Mouse (Mus musculus) bone marrow, adult 2 months (tissue): ENCODE results near the gene Speer4e.
"Not testable (repeated sequence)": the region's sequence is repeated elsewhere in the genome, so short reads cannot be mapped to it uniquely, and the experiment has no call there.

ENCODE experiments used
- CTCF ChIP-seq: fragments of 200-500 bp; IDR thresholded peaks from 2 replicates; pipeline ENCODE4 v1.5.1; 2011; ENCODE audit warnings: low read length, control low read depth; ENCODE audit not compliant: control insufficient read depth, insufficient read depth
- POLR2A ChIP-seq: fragments of 200-500 bp; IDR thresholded peaks from 2 replicates; pipeline ENCODE4 v1.6.1; 2011; ENCODE audit warnings: low read depth, mild to moderate bottlenecking, control low read depth, low read length, borderline replicate concordance; ENCODE audit not compliant: control insufficient read depth

- TF ChIP-seq CTCF, POLR2A: not testable (repeated sequence)
Observed at GRCm38 (mm10) chr5:14951822-14952221, 13.6 kb upstream of the Speer4e start.
